Mouse (Mus musculus): ENCODE data around the gene Tgm6. TPM values are rescaled to one million over a fixed set of nuclear protein-coding genes. Genes with fewer than 3 reads are reported as not detected.
A peak's percentile ranks its signal among the peaks of the same experiment; 100 is the strongest.

Gene Tgm6
- polyA plus RNA-seq, 1 experiment from 2014 or later: not detected

DNA sequence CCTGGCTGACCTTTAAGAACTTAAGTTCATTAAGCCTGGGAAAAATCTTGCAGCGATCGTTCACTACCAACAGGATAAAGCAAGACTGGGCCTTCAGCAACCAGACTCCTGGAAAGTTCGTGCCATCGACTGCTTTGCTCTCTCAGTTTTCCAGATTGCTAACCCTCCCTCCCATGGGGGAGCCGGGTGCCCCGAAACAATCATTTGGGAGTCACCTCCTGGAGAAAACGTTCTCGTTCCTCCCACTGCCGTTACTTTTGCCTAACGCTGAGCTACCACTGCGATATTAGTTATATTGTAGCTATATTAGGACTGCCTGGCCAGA lies 66.1 kb downstream of the Tgm6 start:
- in situ Hi-C loops (cut with MboI; ENCODE audit: low pct_unique_long_range_greater_than_20kb): no loop called here
- H3K27me3 ChIP-seq: peaks cover 5% of the 10 kb centered on the region
- POLR2A ChIA-PET: interaction anchor here (1.6 kb wide), 1 partner anchor 110 kb away, joined by 3 read pairs; no protein-coding TSS in a partner anchor
- no peak for ATAC-seq
- DNase-seq (ENCODE audit: low read depth, low spot score): no peak
- TF ChIP-seq CTCF (IDR thresholded peaks at IDR 0.05): no peak
- CTCF ChIA-PET: interaction anchor here (1.3 kb wide), 1 partner anchor 12 kb away, joined by 3 read pairs; no protein-coding TSS in a partner anchor

DNA sequence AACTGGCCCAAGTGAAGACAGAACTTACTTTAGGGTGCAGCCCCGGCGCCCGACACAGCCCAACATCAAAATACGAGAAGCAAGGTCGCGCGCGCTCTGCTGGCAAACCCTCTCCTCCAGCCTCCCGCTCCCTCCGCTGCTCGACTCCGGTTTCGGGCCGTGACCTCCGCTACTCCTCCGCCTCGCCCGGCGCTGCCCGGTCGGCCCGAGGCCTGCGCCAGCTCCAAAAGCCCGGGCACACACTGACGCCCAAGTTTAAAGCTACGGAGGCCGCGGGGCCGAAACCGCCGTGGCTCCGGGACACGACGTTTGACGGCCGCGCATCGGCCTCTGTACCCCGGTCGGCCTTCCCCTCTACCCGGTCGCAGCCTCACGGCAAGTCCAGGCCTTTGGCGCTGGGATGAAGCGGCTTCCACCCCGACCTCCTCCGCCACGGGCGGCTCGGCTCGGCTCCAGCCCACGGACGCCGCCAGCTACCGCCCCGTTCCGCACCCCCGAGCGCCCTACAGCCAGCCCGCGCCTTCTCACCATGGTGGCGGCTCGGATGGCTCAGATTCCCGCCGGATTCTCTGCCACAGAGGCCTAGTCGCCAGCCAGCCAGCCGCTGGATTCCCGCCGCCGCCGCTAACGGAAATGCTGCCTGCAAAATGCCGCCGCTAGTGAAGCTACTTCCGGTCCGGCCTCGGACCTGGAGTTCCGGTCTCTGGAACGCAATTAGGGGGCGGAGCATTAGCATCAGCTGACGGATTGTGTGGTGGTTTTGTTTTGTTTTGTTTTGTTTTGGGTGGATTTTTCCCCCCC lies 66.7 kb downstream of the Tgm6 start, which contains the start of gene Snrpb:
Gene Snrpb, minus strand, starts transcription at position 698 of the 801 bp plus-strand sequence.
- in situ Hi-C loops (cut with MboI; ENCODE audit: low pct_unique_long_range_greater_than_20kb): no loop called here
- ATAC-seq (peak; percentile 78), DNase-seq (ENCODE audit: low read depth, low spot score) (peak; percentile 58)
- POLR2A ChIA-PET: interaction anchor here (1.6 kb wide), 1 partner anchor 110 kb away, joined by 3 read pairs; no protein-coding TSS in a partner anchor
- no peak for TF ChIP-seq CTCF (IDR thresholded peaks at IDR 0.05)
- peaks cover 5% of the 10 kb centered on the region for H3K27me3 ChIP-seq
- CTCF ChIA-PET: interaction anchor here (1.3 kb wide), 1 partner anchor 12 kb away, joined by 3 read pairs; no protein-coding TSS in a partner anchor

DNA sequence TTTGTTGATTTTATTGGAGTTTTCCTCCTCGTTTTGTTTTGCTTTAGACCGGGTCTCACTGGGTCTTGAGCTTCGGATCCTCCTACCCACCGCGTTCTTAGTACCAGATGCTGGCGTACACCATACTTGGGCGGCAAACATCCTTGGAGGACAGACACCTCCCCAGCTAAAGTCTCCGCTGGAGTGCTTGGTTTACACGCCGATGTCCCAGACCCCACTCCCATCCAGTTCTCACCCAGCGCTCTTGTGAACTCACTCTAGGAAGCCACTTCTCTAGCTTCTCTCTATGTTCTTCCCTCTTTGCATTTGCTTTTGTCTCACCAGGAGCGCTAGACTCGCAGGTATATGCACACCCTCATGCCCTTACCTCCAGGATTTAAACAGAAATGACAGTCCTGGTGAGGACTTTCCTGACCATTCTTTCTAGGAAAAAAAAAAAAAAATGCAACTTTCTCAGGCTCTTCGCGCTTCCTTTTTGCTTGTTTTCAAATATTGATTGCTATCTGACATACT lies 67.3 kb downstream of the Tgm6 start:
- CTCF ChIA-PET: no interaction called here
- no peak for DNase-seq (ENCODE audit: low read depth, low spot score)

DNA sequence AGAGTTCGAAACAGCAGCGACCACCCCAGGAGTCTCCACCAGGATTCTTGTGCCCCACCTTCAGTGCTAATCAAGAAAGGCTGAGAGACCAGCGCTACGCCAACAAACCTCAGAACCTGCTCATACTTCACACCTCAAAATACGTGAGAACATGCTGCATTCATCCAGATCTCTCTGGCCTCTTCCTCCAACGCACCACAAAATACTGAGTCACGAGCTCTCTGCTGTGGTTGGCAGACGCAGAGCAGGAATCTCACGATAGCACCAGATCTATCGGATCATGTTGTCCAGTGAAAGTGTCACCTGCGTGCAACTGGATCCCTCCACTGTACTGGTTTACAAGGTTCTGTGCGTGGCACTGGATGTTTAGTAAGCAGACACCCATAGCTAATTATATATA lies 76.2 kb downstream of the Tgm6 start:
- in situ Hi-C loops (cut with MboI; ENCODE audit: low pct_unique_long_range_greater_than_20kb): no loop called here
- ChIA-PET CTCF (interaction anchor here (1.4 kb wide), 1 partner anchor 13 kb away, joined by 3 read pairs; no protein-coding TSS in a partner anchor), POLR2A (no interaction called here)
- H3K27me3 ChIP-seq: peaks cover 51% of the 10 kb centered on the region
- TF ChIP-seq CTCF (IDR thresholded peaks at IDR 0.05): no peak
- ATAC-seq (no peak), DNase-seq (ENCODE audit: low read depth, low spot score) (no peak)

More for the DNA sequence above, 67.3 kb downstream of the Tgm6 start:
- POLR2A ChIA-PET: interaction anchor here (0.5 to 1.6 kb wide), 2 partner anchors 109 to 230 kb away, joined by 3 to 4 read pairs; no protein-coding TSS in a partner anchor
- in situ Hi-C loops (cut with MboI; ENCODE audit: low pct_unique_long_range_greater_than_20kb): no loop called here
- peak; percentile 28 for ATAC-seq
- TF ChIP-seq CTCF (IDR thresholded peaks at IDR 0.05): no peak
- peaks cover 5% of the 10 kb centered on the region for H3K27me3 ChIP-seq

DNA sequence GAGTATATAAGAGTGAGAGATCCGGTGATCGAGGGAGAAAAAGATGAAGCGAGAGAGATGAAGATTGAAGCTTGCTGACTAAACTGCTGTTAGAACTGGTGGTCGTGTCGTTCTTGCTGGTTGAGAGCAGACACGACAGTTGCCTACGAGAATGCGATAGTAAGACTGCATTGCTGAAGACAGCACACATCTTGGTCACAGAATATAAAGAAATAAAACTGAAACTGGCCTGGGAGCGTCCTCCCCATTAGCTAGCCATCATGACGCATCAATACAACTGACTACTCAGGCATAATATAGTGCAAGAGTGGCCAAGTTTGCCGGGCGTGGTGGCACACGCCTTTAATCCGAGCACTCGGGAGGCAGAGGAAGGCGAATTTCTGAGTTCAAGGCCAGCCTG lies 82.7 kb downstream of the Tgm6 start, which contains the start of gene Tmc2:
Gene Tmc2, plus strand, starts transcription at position 301 of the 400 bp plus-strand sequence.
- ChIA-PET POLR2A (no interaction called here), CTCF (no interaction called here)
- in situ Hi-C loops (cut with MboI; ENCODE audit: low pct_unique_long_range_greater_than_20kb): no loop called here
- TF ChIP-seq CTCF (IDR thresholded peaks at IDR 0.05): no peak
- ATAC-seq (no peak), DNase-seq (ENCODE audit: low read depth, low spot score) (no peak)
- peaks cover 29% of the 10 kb centered on the region for H3K27me3 ChIP-seq

DNA sequence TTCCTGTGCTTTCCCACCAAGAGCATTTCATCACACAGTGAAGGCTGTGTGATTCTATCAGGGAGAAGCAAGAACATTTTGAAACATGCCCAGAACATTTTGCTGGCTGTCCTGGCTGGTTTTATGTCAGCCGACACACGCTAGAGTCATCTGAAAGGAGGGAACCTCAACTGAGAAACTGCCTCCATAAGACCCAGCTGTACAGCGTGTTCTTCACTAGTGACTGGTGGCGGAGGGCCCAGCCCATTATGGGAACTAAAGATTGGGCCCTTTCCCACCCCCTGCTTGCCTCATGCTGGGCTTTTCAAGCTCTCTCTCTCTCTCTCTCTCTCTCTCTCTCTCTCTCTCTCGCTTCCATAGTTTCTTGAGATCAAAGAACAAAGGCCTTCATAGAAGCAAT lies 88.7 kb downstream of the Tgm6 start:
- TF ChIP-seq CTCF (IDR thresholded peaks at IDR 0.05): no peak
- peaks cover 52% of the 10 kb centered on the region for H3K27me3 ChIP-seq
- ATAC-seq (no peak), DNase-seq (ENCODE audit: low read depth, low spot score) (no peak)
- in situ Hi-C loops (cut with MboI; ENCODE audit: low pct_unique_long_range_greater_than_20kb): loop anchor here (5.0 kb wide), 1 partner anchor 51 kb away; no protein-coding TSS in a partner anchor
- POLR2A ChIA-PET: no interaction called here
- CTCF ChIA-PET: no interaction called here

Other genes starting within 250 kb of the Tgm6 start
- 0.01 TPM for gene Tgm3, start 100.1 kb upstream of the Tgm6 start, polyA plus RNA-seq (2021)
- 283 TPM for gene Snrpb, start 67.0 kb downstream of the Tgm6 start, polyA plus RNA-seq (2021)
- gene Tmc2, start 82.8 kb downstream of the Tgm6 start, polyA plus RNA-seq (2021): not detected
- 139 TPM for gene Nop56, start 162.0 kb downstream of the Tgm6 start, polyA plus RNA-seq (2021)
- gene Idh3b, start 172.1 kb downstream of the Tgm6 start, polyA plus RNA-seq (2021): 267 TPM
- 18.9 TPM for gene Ebf4, start 182.8 kb downstream of the Tgm6 start, polyA plus RNA-seq (2021)